Mouse (Mus musculus) small intestine, adult 2 months (tissue): ENCODE data around the gene Rab3il1. TPM values are rescaled to one million over a fixed set of nuclear protein-coding genes. Genes with fewer than 3 reads are reported as not detected.
"Not testable (repeated sequence)": the region's sequence is repeated elsewhere in the genome, so short reads cannot be mapped to it uniquely, and the experiment has no call there.

Experiments
- H3K27ac ChIP-seq: fragments of 200-500 bp; 2 replicates; pipeline ENCODE4 v1.5.1; 2012; ENCODE audit warnings: low read depth, low read length, control low read depth, inconsistent platforms; ENCODE audit not compliant: insufficient read depth
- H3K27me3 ChIP-seq: fragments of 200-500 bp; 2 replicates; pipeline ENCODE4 v1.6.1; 2012; ENCODE audit warnings: mild to moderate bottlenecking, moderate library complexity, low read length, inconsistent platforms; ENCODE audit not compliant: control insufficient read depth, insufficient read depth
- H3K36me3 ChIP-seq: fragments of 200-500 bp; 2 replicates; pipeline ENCODE4 v1.6.1; 2012; ENCODE audit warnings: mild to moderate bottlenecking, low read length, control low read depth, inconsistent platforms; ENCODE audit not compliant: control insufficient read depth, insufficient read depth
- H3K4me1 ChIP-seq: fragments of 200-500 bp; 2 replicates; pipeline ENCODE4 v1.6.1; 2012; ENCODE audit warnings: low read length, inconsistent platforms, mixed read lengths; ENCODE audit not compliant: control insufficient read depth, insufficient read depth, insufficient read length
- H3K4me3 ChIP-seq: fragments of 200-500 bp; 2 replicates; pipeline ENCODE4 v1.5.1; 2012; ENCODE audit warnings: low read depth, mild to moderate bottlenecking, control low read depth, inconsistent platforms, low read length, moderate library complexity
- CTCF ChIP-seq: fragments of 200-500 bp; IDR thresholded peaks from 2 replicates; pipeline ENCODE4 v1.5.1; 2012; ENCODE audit warnings: low read depth, mild to moderate bottlenecking, control low read depth, inconsistent platforms, low read length, moderate library complexity, mixed read lengths; ENCODE audit not compliant: insufficient replicate concordance, insufficient read length; ENCODE audit errors: extremely low read depth
- POLR2A ChIP-seq: fragments of 200-500 bp; IDR thresholded peaks from 2 replicates; pipeline ENCODE4 v1.6.1; 2012; ENCODE audit warnings: low read depth, mild to moderate bottlenecking, control low read depth, inconsistent platforms, low read length, moderate library complexity
- WGBS: fragments of 180-500 bp; shearing (Covaris S2); methylation state at CpG from one replicate; pipeline ENCODE4 v1.1.7; 2018; 5-methylcytosine and 5-hydroxymethylcytosine counted together
- polyA plus RNA-seq: library from polyadenylated mRNA; depleted of rRNA; stranded (reverse); fragments of >200 nt; gene quantifications from 2 replicates; pipeline ENCODE4 v1.2.3, GENCODE M21; 2012

The Rab3il1 gene
- polyA plus RNA-seq, 1 experiment, result 4.3 TPM

DNA sequence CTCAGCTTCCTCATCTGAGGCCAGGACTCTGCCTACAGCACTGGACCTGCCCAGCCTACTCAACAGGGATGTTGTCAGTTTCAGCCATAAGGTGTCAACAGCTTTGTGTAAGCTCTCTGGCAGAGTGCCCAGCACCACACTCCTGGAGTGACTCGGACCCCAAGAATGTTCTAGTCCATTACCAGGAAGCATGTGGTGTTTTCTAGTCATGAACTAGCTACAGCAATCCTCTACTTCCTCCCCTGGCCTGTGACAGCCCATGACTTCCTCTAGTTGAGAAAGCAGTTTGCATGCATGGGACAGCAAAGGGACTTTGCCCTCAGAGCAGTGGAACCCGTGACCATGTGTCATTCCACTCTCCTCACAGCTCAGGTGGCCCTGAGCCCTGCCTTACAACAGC is 26.6 kb upstream of the Rab3il1 start:
- H3K4me1 ChIP-seq, result peaks cover 33% of the 10 kb centered on the region
- not testable (repeated sequence) for H3K36me3 ChIP-seq, H3K27me3 ChIP-seq, H3K4me3 ChIP-seq
- H3K27ac ChIP-seq, result peak overlapping the region; percentile 87
- WGBS, result 6% methylated on average over 2 of the region's 2 CpGs
- 0 out of 2 replicates have a peak, but pooled peaks have one; percentile 8 for TF ChIP-seq POLR2A

- H3K36me3 ChIP-seq, result no peaks in the 10 kb centered on the region
- H3K4me1 ChIP-seq, result peaks cover 38% of the 10 kb centered on the region
- peak overlapping the region; percentile 67 for H3K27ac ChIP-seq
- no peaks in the 10 kb centered on the region for H3K27me3 ChIP-seq
- H3K4me3 ChIP-seq, result no peak overlapping the region
- no peak for TF ChIP-seq CTCF
- TF ChIP-seq POLR2A, result no peak; the same call in 1 of the 2 replicates
- WGBS, result 29% methylated on average over 10 of the region's 10 CpGs
Measured at GRCm38 (mm10) chr19:9977085-9977484, 24.4 kb upstream of the Rab3il1 start.

- Histone ChIP-seq H3K27me3 (no peaks in the 10 kb centered on the region), H3K27ac (peak overlapping the region; percentile 55), H3K4me3 (no peak overlapping the region), H3K4me1 (peaks cover 38% of the 10 kb centered on the region), H3K36me3 (no peaks in the 10 kb centered on the region)
- TF ChIP-seq POLR2A, result no peak
- TF ChIP-seq CTCF, result no peak
- 26% methylated on average over 5 of the region's 5 CpGs for WGBS
Measured at GRCm38 (mm10) chr19:9978431-9978951, 23.0 kb upstream of the Rab3il1 start.

DNA sequence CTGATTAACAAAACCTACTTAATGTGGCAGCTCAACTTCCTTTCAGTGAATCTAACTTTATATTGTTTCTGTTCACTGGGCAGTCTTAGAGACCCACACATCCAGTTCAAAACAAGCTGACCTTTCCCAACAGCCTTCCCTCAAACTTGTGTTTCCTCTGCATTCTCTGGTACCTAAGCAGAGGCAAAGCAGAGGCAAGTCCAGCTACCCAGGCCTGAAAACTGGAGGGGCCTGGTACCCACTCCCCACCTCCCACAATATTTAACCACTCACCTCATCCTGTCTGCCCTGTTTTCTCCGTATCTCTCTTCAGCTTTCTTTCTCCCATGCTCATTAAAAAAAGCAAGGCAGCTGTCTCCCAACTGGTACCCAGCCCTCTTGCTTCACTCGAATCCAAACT is 22.3 kb upstream of the Rab3il1 start:
- Histone ChIP-seq H3K4me1 (peaks cover 38% of the 10 kb centered on the region), H3K27ac (peak overlapping the region; percentile 55), H3K27me3 (no peaks in the 10 kb centered on the region), H3K36me3 (peaks cover 4% of the 10 kb centered on the region), H3K4me3 (no peak overlapping the region)
- no peak for TF ChIP-seq POLR2A
- 88% methylated on average over 2 of the region's 2 CpGs for WGBS

DNA sequence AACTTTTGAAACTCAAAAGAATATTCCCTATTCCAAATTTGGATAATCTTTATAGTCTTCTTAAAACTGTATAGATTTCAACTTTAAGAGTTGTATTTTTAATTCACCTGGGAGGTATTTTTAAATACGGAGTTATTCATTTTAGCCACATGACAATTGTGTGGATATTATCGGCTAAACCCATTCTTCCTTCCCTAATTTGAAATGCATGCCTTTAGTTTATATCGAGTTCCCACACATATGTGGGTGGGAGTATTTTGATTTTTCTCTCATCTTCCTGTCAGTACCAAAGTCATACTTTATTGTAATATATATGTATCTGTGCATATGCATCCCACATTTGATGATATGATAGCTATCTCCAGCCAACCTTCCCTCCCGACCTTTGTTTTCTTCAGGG is 21.2 kb upstream of the Rab3il1 start, which contains the start of gene Fth1:
Gene Fth1 (plus strand): TSS at position 341 of the 400 bp plus-strand sequence.
- Histone ChIP-seq H3K27ac (peak within 1 kb of the TSS; percentile 96; the same call in 1 of the 2 replicates), H3K36me3 (peaks cover 15% of the 10 kb centered on the region), H3K27me3 (no peaks in the 10 kb centered on the region), H3K4me3 (no peak within 1 kb of the TSS), H3K4me1 (peaks cover 34% of the 10 kb centered on the region)
- WGBS, result 83% methylated on average over 4 of the region's 4 CpGs
- TF ChIP-seq POLR2A (no peak), CTCF (no peak)

DNA sequence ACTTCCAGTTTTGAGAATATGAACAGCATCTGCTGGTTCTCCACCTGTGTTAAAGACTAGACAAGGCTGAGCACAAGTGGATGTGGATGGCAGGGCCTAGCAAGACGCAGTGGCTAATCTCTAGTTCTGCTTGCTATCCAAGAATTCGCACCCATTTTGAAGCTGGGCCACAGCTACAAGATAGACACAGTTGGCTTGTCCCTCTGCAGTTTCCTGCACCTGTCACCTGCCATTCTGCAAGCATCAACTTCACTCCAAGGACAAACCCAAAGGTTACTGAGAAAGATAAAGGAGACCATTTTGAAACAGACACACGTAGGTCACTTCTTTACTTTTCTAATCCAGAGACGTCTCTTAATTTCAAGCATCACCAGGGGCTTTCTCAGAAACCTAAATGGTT is 19.8 kb upstream of the Rab3il1 start:
- peak overlapping the region; percentile 96 for H3K27ac ChIP-seq
- TF ChIP-seq POLR2A (no peak), CTCF (no peak)

DNA sequence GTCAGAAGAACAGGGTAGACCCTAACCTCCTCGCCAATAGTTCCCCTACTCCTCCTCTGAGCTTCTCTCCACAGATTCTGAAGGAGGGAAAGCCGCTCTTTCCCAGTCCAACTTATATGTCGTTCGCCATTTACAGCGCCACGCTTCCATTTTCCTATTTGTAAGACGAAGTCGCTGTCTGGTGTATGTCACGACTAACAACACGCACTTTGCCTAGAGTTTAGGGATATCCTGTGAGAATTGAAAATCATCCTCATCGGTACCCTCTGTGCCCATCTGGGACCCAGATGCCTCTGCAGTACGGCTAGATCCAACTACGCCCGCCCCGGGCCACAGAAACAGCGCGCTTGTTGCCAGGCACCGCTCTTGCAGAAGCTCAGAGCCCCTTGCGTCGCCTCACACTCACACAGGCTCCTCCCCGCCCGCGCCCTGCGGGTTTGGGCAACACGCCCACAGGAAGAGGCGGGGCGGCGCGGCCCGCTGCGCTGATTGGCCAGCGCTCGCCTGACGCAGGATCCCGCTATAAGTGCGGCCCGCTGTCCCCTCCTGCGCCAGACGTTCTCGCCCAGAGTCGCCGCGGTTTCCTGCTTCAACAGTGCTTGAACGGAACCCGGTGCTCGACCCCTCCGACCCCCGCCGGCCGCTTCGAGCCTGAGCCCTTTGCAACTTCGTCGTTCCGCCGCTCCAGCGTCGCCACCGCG is 19.2 kb upstream of the Rab3il1 start:
- Histone ChIP-seq H3K27me3 (no peaks in the 10 kb centered on the region), H3K36me3 (peaks cover 22% of the 10 kb centered on the region), H3K27ac (peak overlapping the region; percentile 100), H3K4me1 (peaks cover 23% of the 10 kb centered on the region), H3K4me3 (peak overlapping the region; percentile 89)
- TF ChIP-seq POLR2A, result peak; percentile 98
- no peak; the same call in 1 of the 2 replicates for TF ChIP-seq CTCF
- under 1% methylated on average over 58 of the region's 59 CpGs for WGBS

More for the DNA sequence above, 19.8 kb upstream of the Rab3il1 start:
- Histone ChIP-seq H3K36me3 (peaks cover 22% of the 10 kb centered on the region), H3K4me1 (peaks cover 23% of the 10 kb centered on the region), H3K4me3 (no peak overlapping the region; the same call in 1 of the 2 replicates), H3K27me3 (no peaks in the 10 kb centered on the region)
- 33% methylated on average over 4 of the region's 4 CpGs for WGBS
